Mouse (Mus musculus) E14TG2a.4 (cell line): Measurements from ENCODE around the gene Ebpl.

Experiments
- CTCF ChIP-seq: conservative IDR thresholded peaks from 2 replicates; pipeline ENCODE4 v1.5.1; 2014; ENCODE audit warnings: low read length
- POU5F1 ChIP-seq: IDR thresholded peaks from 2 replicates; pipeline ENCODE4 v1.6.1; 2014; ENCODE audit warnings: low read length, borderline replicate concordance

DNA sequence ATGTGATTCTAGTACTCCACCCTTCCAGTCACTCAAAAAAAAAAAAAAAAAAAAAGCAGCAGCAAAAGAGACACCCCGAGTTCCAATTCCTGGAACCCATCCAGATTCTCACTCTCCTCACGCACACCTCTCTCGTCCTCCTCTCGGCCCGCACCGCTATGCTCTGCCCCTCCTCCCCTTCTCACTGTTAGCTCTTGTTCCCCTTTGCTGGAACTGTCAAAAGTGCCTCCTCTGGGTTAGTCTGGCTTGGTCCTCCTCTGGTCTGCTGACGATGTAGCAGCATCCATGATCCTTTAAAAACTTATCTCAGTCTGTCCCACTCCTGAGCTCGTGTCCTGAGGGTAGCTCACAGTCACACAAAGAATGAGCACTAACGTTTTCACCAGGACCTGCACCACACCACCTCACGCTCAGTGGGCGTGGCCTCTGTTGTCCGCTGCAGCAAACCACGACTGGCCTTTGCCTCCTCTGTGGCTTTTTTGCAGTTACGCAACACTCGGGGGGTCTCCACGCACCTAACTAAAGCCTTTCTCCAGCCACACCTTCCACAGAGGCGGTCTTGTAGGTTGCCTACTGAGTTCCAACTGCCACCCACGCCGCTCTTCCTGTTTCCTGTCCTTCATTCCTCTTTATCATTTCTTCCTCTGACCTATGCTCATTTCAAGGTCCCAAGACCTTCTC, 71.5 kb downstream of the Ebpl start:
- TF ChIP-seq CTCF (no peak), POU5F1 (no peak)
